Mouse (Mus musculus): ENCODE measurements at regions not wholly inside any gene's neighbourhood (a gene's known extent, or its start where the extent isn't known, plus 50 kb on each side); places are given as distances from the start of the nearest gene placed in this dataset.

DNA sequence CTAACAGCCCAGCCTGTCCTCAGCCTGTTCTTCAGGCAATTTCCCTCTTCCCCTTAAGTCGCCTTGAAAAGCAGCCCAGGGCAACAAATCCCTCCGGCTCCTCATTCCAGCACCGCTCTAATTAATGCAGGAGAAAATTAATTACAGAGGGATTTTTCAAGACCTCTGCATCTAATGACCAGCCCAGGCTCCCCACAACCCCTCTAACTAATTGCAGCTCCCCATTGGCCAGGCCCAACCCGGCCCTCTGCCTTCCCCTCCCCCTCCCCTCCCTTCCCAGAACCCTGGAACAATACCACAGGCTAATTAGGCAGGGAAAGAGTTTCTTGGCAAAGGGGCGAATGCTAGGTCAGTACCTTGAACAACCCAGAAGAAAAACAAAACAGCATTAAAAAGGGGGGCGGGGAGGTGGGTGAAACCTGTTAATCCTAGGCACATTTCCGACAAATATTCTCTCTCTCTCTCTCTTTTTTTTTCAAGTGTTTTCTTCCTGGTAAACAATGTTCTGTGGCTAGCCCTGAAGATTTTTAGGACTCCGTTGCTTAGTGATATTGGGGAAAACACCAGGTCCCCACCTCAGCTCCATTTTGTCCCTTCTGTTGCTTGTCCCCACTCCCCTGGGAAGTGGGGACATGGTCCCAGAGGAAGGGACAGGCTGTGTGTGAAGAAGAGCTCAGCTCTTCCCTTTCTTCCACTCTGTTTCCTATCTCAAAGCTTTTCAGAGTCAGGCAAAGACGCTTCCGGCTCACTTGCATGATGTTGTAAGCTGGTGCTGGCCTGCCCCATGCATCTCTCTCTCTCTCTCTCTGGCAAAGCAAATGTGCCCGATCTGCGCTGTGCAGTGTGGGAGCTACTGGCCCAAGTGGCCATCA, 195.1 kb downstream of the Sox9 start:
- no peak overlapping the region for H3K4me2 ChIP-seq (replicated peaks; ENCODE audit: low read depth, low read length)
- H3K4me3 ChIP-seq (ENCODE audit: low read depth, low read length), result no peak overlapping the region
- H3K27me3 ChIP-seq (ENCODE audit: control insufficient read depth, insufficient read depth, low read length), result no peaks in the 10 kb centered on the region
- no peaks in the 10 kb centered on the region for H3K36me3 ChIP-seq (ENCODE audit: control insufficient read depth, insufficient read depth, low read length)
- H3K9ac ChIP-seq (replicated peaks; ENCODE audit: low read depth, low read length), result no peak overlapping the region
- WGBS, result 30% methylated on average over 12 of the region's 12 CpGs
- ATAC-seq (ENCODE audit: insufficient number of reproducible peaks, insufficient read depth, low FRiP score, low read depth), result peak; percentile 15; the same call in 1 of the 2 replicates
- no peak overlapping the region for H3K27ac ChIP-seq (ENCODE audit: low read length)
- H3K9me3 ChIP-seq (ENCODE audit: control insufficient read depth, low read depth, low read length), result no peaks in the 10 kb centered on the region
- peaks cover 13% of the 10 kb centered on the region for H3K4me1 ChIP-seq (ENCODE audit: control insufficient read depth, insufficient read depth, low read length)

DNA sequence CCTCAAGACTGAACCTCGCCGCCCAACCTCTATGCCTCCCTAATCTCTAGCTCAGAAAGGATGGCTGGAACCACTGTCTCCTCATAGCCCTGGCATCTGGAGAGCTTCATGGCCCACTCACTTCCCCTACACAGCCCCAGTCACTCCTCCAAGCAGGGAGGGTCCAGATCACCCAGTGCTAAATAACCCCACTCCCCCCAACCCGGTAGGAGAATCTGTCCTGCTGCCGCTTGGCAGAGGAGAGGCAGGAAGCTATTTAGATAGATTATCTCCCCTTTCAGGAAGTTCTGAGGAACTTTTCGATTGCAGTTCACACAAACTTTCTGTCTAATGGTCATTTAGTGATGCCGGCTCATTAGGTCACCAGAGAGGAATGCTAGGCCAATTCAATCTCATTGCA, 196.9 kb downstream of the Sox9 start:
- no peak overlapping the region for H3K4me3 ChIP-seq (ENCODE audit: low read depth, low read length)
- H3K4me1 ChIP-seq (ENCODE audit: control insufficient read depth, insufficient read depth, low read length), result peaks cover 13% of the 10 kb centered on the region
- H3K36me3 ChIP-seq (ENCODE audit: control insufficient read depth, insufficient read depth, low read length), result no peaks in the 10 kb centered on the region
- ATAC-seq (ENCODE audit: insufficient number of reproducible peaks, insufficient read depth, low FRiP score, low read depth), result no peak
- no peaks in the 10 kb centered on the region for H3K9me3 ChIP-seq (ENCODE audit: control insufficient read depth, low read depth, low read length)
- no peak overlapping the region for H3K27ac ChIP-seq (ENCODE audit: low read length)
- no peaks in the 10 kb centered on the region for H3K27me3 ChIP-seq (ENCODE audit: control insufficient read depth, insufficient read depth, low read length)
- H3K9ac ChIP-seq (replicated peaks; ENCODE audit: low read depth, low read length), result no peak overlapping the region
- H3K4me2 ChIP-seq (replicated peaks; ENCODE audit: low read depth, low read length), result no peak overlapping the region
- WGBS, result 20% methylated on average over 6 of the region's 6 CpGs

DNA sequence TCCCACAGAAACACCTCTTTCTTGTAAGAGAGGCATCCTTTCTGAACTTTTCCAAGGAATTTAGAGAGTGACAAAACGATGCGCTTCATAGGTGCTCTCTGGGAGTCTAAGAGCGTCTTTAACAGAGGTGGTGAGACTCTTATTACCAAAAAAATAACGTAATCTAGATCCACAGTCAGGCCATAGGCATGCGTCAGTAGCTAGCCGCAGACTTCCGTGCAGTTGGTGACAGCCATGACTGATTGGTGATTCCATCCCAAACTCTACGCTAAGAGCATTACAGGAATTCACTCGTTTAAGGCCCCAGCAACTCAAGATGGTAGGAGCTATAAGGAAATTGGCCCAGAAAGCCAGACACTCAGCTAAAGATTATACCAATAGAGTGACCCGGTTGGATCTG, 197.4 kb downstream of the Sox9 start:
- Histone ChIP-seq H3K9ac (replicated peaks; ENCODE audit: low read depth, low read length) (no peak overlapping the region), H3K27ac (ENCODE audit: low read length) (no peak overlapping the region), H3K27me3 (ENCODE audit: control insufficient read depth, insufficient read depth, low read length) (no peaks in the 10 kb centered on the region), H3K4me1 (ENCODE audit: control insufficient read depth, insufficient read depth, low read length) (peaks cover 13% of the 10 kb centered on the region), H3K36me3 (ENCODE audit: control insufficient read depth, insufficient read depth, low read length) (no peaks in the 10 kb centered on the region), H3K4me3 (ENCODE audit: low read depth, low read length) (no peak overlapping the region), H3K9me3 (ENCODE audit: control insufficient read depth, low read depth, low read length) (no peaks in the 10 kb centered on the region), H3K4me2 (replicated peaks; ENCODE audit: low read depth, low read length) (no peak overlapping the region)
- ATAC-seq (ENCODE audit: insufficient number of reproducible peaks, insufficient read depth, low FRiP score, low read depth), result no peak
- WGBS, result 52% methylated on average over 10 of the region's 10 CpGs

DNA sequence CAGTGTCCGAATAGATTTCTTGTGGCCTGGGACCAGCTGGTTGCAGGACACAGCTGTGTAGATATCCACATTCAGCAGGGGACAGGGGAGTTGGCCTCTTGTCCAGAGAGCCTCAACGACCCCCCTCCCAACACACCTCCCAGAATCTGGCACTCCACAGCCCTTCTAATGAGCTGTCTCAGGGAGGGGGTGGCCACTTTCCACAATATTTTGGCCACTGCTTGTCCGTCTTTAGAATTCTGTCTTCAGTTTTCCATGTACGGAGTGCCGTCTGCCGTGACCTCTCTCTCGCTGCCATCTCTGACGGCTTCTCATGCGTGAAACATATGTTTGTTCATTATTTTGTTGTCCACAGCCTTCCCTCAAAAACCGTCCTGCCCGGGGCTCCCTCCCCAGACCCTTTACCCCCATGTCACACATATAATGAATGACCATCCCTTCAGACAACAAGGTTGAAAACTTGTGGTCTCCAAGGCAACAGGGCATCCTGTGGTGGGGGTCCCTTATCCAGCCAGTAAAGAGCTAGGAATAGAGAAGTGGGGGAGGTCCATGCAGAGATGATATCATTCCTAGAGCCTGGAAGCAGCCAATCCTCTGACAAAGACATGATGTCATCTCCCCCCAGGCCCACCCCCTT, 200.3 kb downstream of the Sox9 start:
- Histone ChIP-seq H3K9ac (replicated peaks; ENCODE audit: low read depth, low read length) (no peak overlapping the region), H3K9me3 (ENCODE audit: control insufficient read depth, low read depth, low read length) (no peaks in the 10 kb centered on the region), H3K27me3 (ENCODE audit: control insufficient read depth, insufficient read depth, low read length) (no peaks in the 10 kb centered on the region), H3K4me3 (ENCODE audit: low read depth, low read length) (no peak overlapping the region), H3K4me2 (replicated peaks; ENCODE audit: low read depth, low read length) (no peak overlapping the region), H3K27ac (ENCODE audit: low read length) (no peak overlapping the region), H3K4me1 (ENCODE audit: control insufficient read depth, insufficient read depth, low read length) (peaks cover 9% of the 10 kb centered on the region), H3K36me3 (ENCODE audit: control insufficient read depth, insufficient read depth, low read length) (no peaks in the 10 kb centered on the region)
- ATAC-seq (ENCODE audit: insufficient number of reproducible peaks, insufficient read depth, low FRiP score, low read depth), result no peak
- WGBS, result 56% methylated on average over 11 of the region's 11 CpGs

DNA sequence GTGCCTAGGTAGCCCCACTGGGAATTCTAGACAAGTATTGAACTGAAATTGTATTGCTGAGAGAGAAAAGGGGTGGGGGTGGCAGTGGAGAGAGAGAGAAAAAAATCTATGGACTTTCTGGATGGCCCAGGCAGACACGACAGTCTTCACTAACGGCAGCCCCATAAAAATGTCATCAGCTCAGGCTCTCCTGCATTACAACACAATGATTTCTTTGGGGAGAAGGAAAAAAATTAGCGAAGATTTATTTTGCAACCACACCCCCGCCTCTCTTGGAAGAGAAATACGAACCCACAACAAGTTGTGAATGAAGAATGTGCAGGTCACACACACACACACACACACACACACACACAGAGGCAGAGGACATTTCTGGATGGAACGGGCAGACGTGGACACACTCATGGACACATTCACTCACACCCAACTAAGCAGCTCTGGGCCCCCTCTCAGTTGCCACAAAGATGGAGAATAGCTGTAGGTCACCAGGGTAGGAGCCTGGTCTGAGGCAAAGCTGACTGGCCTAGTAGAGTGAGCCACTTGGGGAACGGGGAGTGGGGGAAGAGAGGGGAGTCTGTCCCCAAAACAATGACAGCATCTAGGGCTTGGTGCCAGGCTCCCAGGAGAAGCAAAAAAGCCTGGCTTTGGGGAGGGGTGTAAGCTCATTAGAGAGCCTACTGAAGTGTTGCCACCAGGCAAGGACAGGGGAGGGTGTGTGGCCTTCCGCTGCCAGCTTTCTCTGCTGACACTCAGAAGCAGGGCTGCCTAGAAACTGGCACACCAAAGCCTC, 201.0 kb downstream of the Sox9 start:
- H3K9me3 ChIP-seq (ENCODE audit: control insufficient read depth, low read depth, low read length), result no peaks in the 10 kb centered on the region
- no peak for ATAC-seq (ENCODE audit: insufficient number of reproducible peaks, insufficient read depth, low FRiP score, low read depth)
- H3K36me3 ChIP-seq (ENCODE audit: control insufficient read depth, insufficient read depth, low read length), result no peaks in the 10 kb centered on the region
- H3K4me1 ChIP-seq (ENCODE audit: control insufficient read depth, insufficient read depth, low read length), result peaks cover 9% of the 10 kb centered on the region
- H3K27me3 ChIP-seq (ENCODE audit: control insufficient read depth, insufficient read depth, low read length), result no peaks in the 10 kb centered on the region
- H3K9ac ChIP-seq (replicated peaks; ENCODE audit: low read depth, low read length), result no peak overlapping the region
- no peak overlapping the region for H3K4me2 ChIP-seq (replicated peaks; ENCODE audit: low read depth, low read length)
- WGBS, result 69% methylated on average over 9 of the region's 9 CpGs
- H3K4me3 ChIP-seq (ENCODE audit: low read depth, low read length), result no peak overlapping the region
- no peak overlapping the region for H3K27ac ChIP-seq (ENCODE audit: low read length)

DNA sequence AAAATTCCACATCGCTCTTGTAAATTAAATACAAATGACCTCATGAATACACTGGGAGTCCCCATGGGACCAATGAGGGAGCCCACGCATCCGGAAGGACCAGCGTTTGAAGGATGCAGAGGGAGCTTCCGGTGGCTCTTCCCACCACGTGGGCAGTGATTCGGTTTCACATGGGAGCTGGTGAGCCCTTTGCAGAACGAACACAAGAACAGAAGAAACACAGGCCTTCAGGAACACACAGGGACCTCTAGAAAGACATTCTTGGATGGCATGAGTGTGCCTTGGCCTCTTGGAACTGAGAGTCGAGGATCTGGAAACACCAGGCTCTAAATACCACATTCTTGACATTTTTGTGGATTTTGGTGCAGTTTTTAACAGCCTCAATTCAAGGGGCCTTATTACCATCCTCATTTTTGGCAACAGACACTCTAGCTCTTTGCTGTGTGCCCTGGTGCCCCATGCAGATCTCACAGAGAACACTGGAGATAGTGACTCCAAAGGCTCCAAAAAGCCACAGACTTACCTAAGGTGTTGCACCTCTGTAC, 204.1 kb downstream of the Sox9 start:
- H3K4me2 ChIP-seq (replicated peaks; ENCODE audit: low read depth, low read length), result no peak overlapping the region
- H3K4me1 ChIP-seq (ENCODE audit: control insufficient read depth, insufficient read depth, low read length), result peaks cover 5% of the 10 kb centered on the region; the same call in 1 of the 2 replicates
- no peaks in the 10 kb centered on the region for H3K9me3 ChIP-seq (ENCODE audit: control insufficient read depth, low read depth, low read length)
- no peaks in the 10 kb centered on the region for H3K36me3 ChIP-seq (ENCODE audit: control insufficient read depth, insufficient read depth, low read length)
- H3K27ac ChIP-seq (ENCODE audit: low read length), result no peak overlapping the region
- no peak for ATAC-seq (ENCODE audit: insufficient number of reproducible peaks, insufficient read depth, low FRiP score, low read depth)
- 78% methylated on average over 9 of the region's 9 CpGs for WGBS
- H3K27me3 ChIP-seq (ENCODE audit: control insufficient read depth, insufficient read depth, low read length), result no peaks in the 10 kb centered on the region
- H3K4me3 ChIP-seq (ENCODE audit: low read depth, low read length), result no peak overlapping the region
- no peak overlapping the region for H3K9ac ChIP-seq (replicated peaks; ENCODE audit: low read depth, low read length)

DNA sequence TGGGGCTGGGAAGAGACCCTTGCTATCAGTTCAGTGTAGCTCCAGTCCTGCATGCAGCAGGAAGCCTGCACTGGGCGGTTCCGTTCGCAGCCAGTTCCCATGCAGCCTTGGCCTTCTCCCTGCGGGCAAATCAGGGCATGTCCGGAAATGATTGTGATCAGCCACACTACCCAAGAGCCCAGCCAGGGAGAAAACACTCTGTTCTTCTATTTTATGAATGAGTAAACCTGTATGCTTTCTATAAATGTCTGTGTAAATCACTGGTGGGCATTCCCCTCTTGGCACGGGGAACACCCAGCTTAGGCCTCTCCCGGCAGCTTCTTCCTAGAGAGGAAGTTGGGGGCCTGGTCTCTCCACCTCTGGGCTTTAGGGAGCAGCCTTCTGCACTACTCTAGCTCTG, 205.8 kb downstream of the Sox9 start:
- H3K9ac ChIP-seq (replicated peaks; ENCODE audit: low read depth, low read length), result no peak overlapping the region
- H3K4me2 ChIP-seq (replicated peaks; ENCODE audit: low read depth, low read length), result no peak overlapping the region
- H3K4me1 ChIP-seq (ENCODE audit: control insufficient read depth, insufficient read depth, low read length), result peaks cover 12% of the 10 kb centered on the region; the same call in 1 of the 2 replicates
- ATAC-seq (ENCODE audit: insufficient number of reproducible peaks, insufficient read depth, low FRiP score, low read depth), result no peak; the same call in 1 of the 2 replicates
- no peaks in the 10 kb centered on the region for H3K27me3 ChIP-seq (ENCODE audit: control insufficient read depth, insufficient read depth, low read length)
- H3K27ac ChIP-seq (ENCODE audit: low read length), result no peak overlapping the region; the same call in 1 of the 2 replicates
- no peaks in the 10 kb centered on the region for H3K9me3 ChIP-seq (ENCODE audit: control insufficient read depth, low read depth, low read length)
- 58% methylated on average over 7 of the region's 7 CpGs for WGBS
- no peak overlapping the region for H3K4me3 ChIP-seq (ENCODE audit: low read depth, low read length)
- no peaks in the 10 kb centered on the region for H3K36me3 ChIP-seq (ENCODE audit: control insufficient read depth, insufficient read depth, low read length)

DNA sequence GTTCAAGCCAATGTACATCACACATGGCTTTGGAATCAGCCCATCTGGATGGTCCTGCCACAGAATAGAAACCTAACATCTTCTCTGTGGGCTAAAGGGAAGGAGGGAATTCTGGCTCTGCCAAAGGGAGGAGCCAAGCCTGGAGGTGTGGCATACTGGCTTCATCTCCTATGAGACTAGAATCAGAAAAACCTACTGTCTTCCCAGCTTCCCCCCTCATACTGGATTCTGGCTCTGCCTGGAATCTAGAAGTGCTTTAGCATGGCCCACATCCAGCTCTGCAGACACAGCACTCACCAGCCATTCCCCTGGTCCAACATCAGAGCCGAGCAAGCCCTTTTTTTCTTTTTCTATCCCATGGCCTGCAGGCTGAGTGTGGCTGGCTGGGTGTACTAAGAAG, 206.9 kb downstream of the Sox9 start:
- 43% methylated on average over 1 of the region's 1 CpGs for WGBS
- Histone ChIP-seq H3K4me1 (ENCODE audit: control insufficient read depth, insufficient read depth, low read length) (peaks cover 12% of the 10 kb centered on the region; the same call in 1 of the 2 replicates), H3K36me3 (ENCODE audit: control insufficient read depth, insufficient read depth, low read length) (no peaks in the 10 kb centered on the region), H3K4me2 (replicated peaks; ENCODE audit: low read depth, low read length) (no peak overlapping the region), H3K4me3 (ENCODE audit: low read depth, low read length) (no peak overlapping the region), H3K9ac (replicated peaks; ENCODE audit: low read depth, low read length) (no peak overlapping the region), H3K27ac (ENCODE audit: low read length) (no peak overlapping the region), H3K9me3 (ENCODE audit: control insufficient read depth, low read depth, low read length) (no peaks in the 10 kb centered on the region), H3K27me3 (ENCODE audit: control insufficient read depth, insufficient read depth, low read length) (no peaks in the 10 kb centered on the region)
- ATAC-seq (ENCODE audit: insufficient number of reproducible peaks, insufficient read depth, low FRiP score, low read depth), result no peak
